Mouse (Mus musculus) CH12.LX (cell line): Measurements from ENCODE around the gene Pebp1. TPM values are rescaled to one million over a fixed set of nuclear protein-coding genes. Genes with fewer than 3 reads are reported as not detected.

ENCODE experiments used
- DNase-seq: peaks from one replicate; pipeline ENCODE4 v3.0.0-alpha.2; 2013; ENCODE audit errors: extremely low read depth
- H3K27ac ChIP-seq: 2 replicates; pipeline ENCODE4 v1.5.1; 2012; ENCODE audit warnings: low read depth, mild to moderate bottlenecking, control low read depth, moderate library complexity; ENCODE audit not compliant: insufficient read depth
- H3K27me3 ChIP-seq: replicated peaks from 2 replicates; pipeline ENCODE3; 2012; ENCODE audit warnings: inconsistent platforms
- H3K36me3 ChIP-seq, 2 experiments: replicated peaks in 1 of 2; 2 replicates each; pipeline versions ENCODE3 to v1.6.1; 2012; ENCODE audit warnings: inconsistent platforms in 1 of 2, low read length in 1 of 2, mild to moderate bottlenecking in 1 of 2, mixed read lengths in 1 of 2, moderate library complexity in 1 of 2; ENCODE audit not compliant: control insufficient read depth in 1 of 2, insufficient read depth in 1 of 2
- H3K4me1 ChIP-seq, 2 experiments: 2 replicates each; pipeline ENCODE4 v1.6.1; 2012; ENCODE audit warnings: inconsistent platforms in 1 of 2, moderate library complexity in 1 of 2; ENCODE audit not compliant: insufficient read depth in 2 of 2, control insufficient read depth in 1 of 2
- H3K4me2 ChIP-seq: 2 replicates; pipeline ENCODE4 v1.6.1; 2012; ENCODE audit warnings: low read depth, mild to moderate bottlenecking, control low read depth; ENCODE audit not compliant: poor library complexity, insufficient read depth, severe bottlenecking
- H3K4me3 ChIP-seq, 3 experiments: fragments of 150-350 bp in 1 of 3; sonication (generic) in 1 of 3; replicated peaks in 1 of 3; 2 replicates each; pipeline versions ENCODE3 to v1.5.1; 2011 to 2012; ENCODE audit warnings: low read depth in 2 of 3, low read length in 2 of 3, mild to moderate bottlenecking in 2 of 3, moderate library complexity in 2 of 3, control low read depth in 1 of 3, improper control_type of control experiment in 1 of 3, inconsistent platforms in 1 of 3, mixed read lengths in 1 of 3; ENCODE audit not compliant: poor library complexity in 1 of 3
- H3K79me2 ChIP-seq: replicated peaks from 2 replicates; pipeline ENCODE4 v1.6.1; 2012; ENCODE audit warnings: mild to moderate bottlenecking, moderate library complexity; ENCODE audit not compliant: control insufficient read depth, poor library complexity, insufficient read depth, severe bottlenecking; ENCODE audit errors: extremely low read depth
- H3K9ac ChIP-seq: 2 replicates; pipeline ENCODE4 v1.6.1; 2012; ENCODE audit warnings: low read depth, mild to moderate bottlenecking, control low read depth, moderate library complexity; ENCODE audit not compliant: insufficient read depth
- H3K9me3 ChIP-seq: replicated peaks from 2 replicates; pipeline ENCODE3; 2012; ENCODE audit warnings: low read length, inconsistent platforms, mixed read lengths
- BHLHE40 ChIP-seq: IDR thresholded peaks from 2 replicates; pipeline ENCODE4 v1.6.1; 2011; ENCODE audit warnings: mild to moderate bottlenecking, low read depth, low read length, improper control_type of control experiment
- CHD2 ChIP-seq: IDR thresholded peaks from 2 replicates; pipeline ENCODE4 v1.6.1; 2011; ENCODE audit warnings: low read length, improper control_type of control experiment
- CTCF ChIP-seq, 2 experiments: IDR thresholded peaks in 1 of 2; conservative IDR thresholded peaks in 1 of 2; 2 replicates each; pipeline ENCODE4 v1.5.1; 2011 to 2012; ENCODE audit warnings: low read depth in 2 of 2, low read length in 2 of 2, improper control_type of control experiment in 1 of 2, inconsistent platforms in 1 of 2, mild to moderate bottlenecking in 1 of 2, moderate library complexity in 1 of 2
- E2F4 ChIP-seq: IDR thresholded peaks from 2 replicates; pipeline ENCODE4 v1.6.1; 2011; ENCODE audit warnings: low read depth, low read length, improper control_type of control experiment; ENCODE audit not compliant: insufficient replicate concordance
- ELF1 ChIP-seq: IDR thresholded peaks from 2 replicates; pipeline ENCODE4 v1.6.1; 2014; ENCODE audit warnings: low read depth, mild to moderate bottlenecking, inconsistent platforms, low read length, improper control_type of control experiment
- ETS1 ChIP-seq: conservative IDR thresholded peaks from 2 replicates; pipeline ENCODE4 v1.6.1; 2012; ENCODE audit warnings: low read depth, mild to moderate bottlenecking, inconsistent platforms, low read length, improper control_type of control experiment, moderate library complexity
- GABPA ChIP-seq: IDR thresholded peaks from 2 replicates; pipeline ENCODE4 v1.6.1; 2012; ENCODE audit warnings: low read depth, low read length, improper control_type of control experiment, inconsistent platforms; ENCODE audit not compliant: insufficient replicate concordance
- HCFC1 ChIP-seq: IDR thresholded peaks from 2 replicates; pipeline ENCODE4 v1.6.1; 2012; ENCODE audit warnings: low read depth, mild to moderate bottlenecking, inconsistent platforms, low read length, improper control_type of control experiment
- JUN ChIP-seq: IDR thresholded peaks from 2 replicates; pipeline ENCODE4 v1.6.1; 2011; ENCODE audit warnings: low read depth, mild to moderate bottlenecking, low read length, improper control_type of control experiment, moderate library complexity; ENCODE audit not compliant: insufficient read depth
- KAT2A ChIP-seq: IDR thresholded peaks from 2 replicates; pipeline ENCODE4 v1.6.1; 2012; ENCODE audit warnings: low read length, improper control_type of control experiment, inconsistent platforms; ENCODE audit not compliant: insufficient replicate concordance
- MAFK ChIP-seq: IDR thresholded peaks from 2 replicates; pipeline ENCODE4 v1.6.1; 2011; ENCODE audit warnings: low read length, improper control_type of control experiment; ENCODE audit not compliant: insufficient replicate concordance
- MAZ ChIP-seq: IDR thresholded peaks from 2 replicates; pipeline ENCODE4 v1.6.1; 2012; ENCODE audit warnings: low read depth, mild to moderate bottlenecking, inconsistent platforms, low read length, improper control_type of control experiment, moderate library complexity
- MEF2A ChIP-seq: IDR thresholded peaks from 2 replicates; pipeline ENCODE4 v1.6.1; 2014; ENCODE audit warnings: low read depth, mild to moderate bottlenecking, inconsistent platforms, low read length, improper control_type of control experiment, borderline replicate concordance
- MYC ChIP-seq: IDR thresholded peaks from 2 replicates; pipeline ENCODE4 v1.6.1; 2011; ENCODE audit warnings: low read depth, mild to moderate bottlenecking, improper control_type of control experiment, low read length
- POLR2A ChIP-seq: IDR thresholded peaks from 2 replicates; pipeline ENCODE4 v1.6.1; 2011; ENCODE audit warnings: low read depth, mild to moderate bottlenecking, improper control_type of control experiment, low read length
- RAD21 ChIP-seq: IDR thresholded peaks from 2 replicates; pipeline ENCODE4 v1.6.1; 2011; ENCODE audit warnings: low read depth, mild to moderate bottlenecking, low read length, improper control_type of control experiment, moderate library complexity
- SMC3 ChIP-seq: IDR thresholded peaks from 2 replicates; pipeline ENCODE4 v1.6.1; 2011; ENCODE audit warnings: low read depth, low read length, improper control_type of control experiment
- TBP ChIP-seq: conservative IDR thresholded peaks from 2 replicates; pipeline ENCODE4 v1.6.1; 2011; ENCODE audit warnings: low read depth, low read length, improper control_type of control experiment
- TCF12 ChIP-seq: IDR thresholded peaks from 2 replicates; pipeline ENCODE4 v1.6.1; 2014; ENCODE audit warnings: low read depth, mild to moderate bottlenecking, inconsistent platforms, low read length, improper control_type of control experiment
- UBTF ChIP-seq: IDR thresholded peaks from 2 replicates; pipeline ENCODE4 v1.6.1; 2012; ENCODE audit warnings: low read depth, mild to moderate bottlenecking, inconsistent platforms, low read length, improper control_type of control experiment, moderate library complexity
- USF1 ChIP-seq: IDR thresholded peaks from 2 replicates; pipeline ENCODE4 v1.6.1; 2014; ENCODE audit warnings: low read depth, mild to moderate bottlenecking, inconsistent platforms, low read length, improper control_type of control experiment
- ZC3H11A ChIP-seq: IDR thresholded peaks from 2 replicates; pipeline ENCODE4 v1.6.1; 2012; ENCODE audit warnings: low read depth, mild to moderate bottlenecking, inconsistent platforms, low read length, improper control_type of control experiment
- ZKSCAN1 ChIP-seq: IDR thresholded peaks from 2 replicates; pipeline ENCODE4 v1.6.1; 2012; ENCODE audit warnings: low read depth, inconsistent platforms, low read length, improper control_type of control experiment, borderline replicate concordance
- ZNF384 ChIP-seq: IDR thresholded peaks from 2 replicates; pipeline ENCODE4 v1.6.1; 2012; ENCODE audit warnings: low read depth, low read length, improper control_type of control experiment, inconsistent platforms
- dilution Hi-C: fragments of 300-500 bp; cut with MboI; formaldehyde crosslinking; loops from 2 replicates; pipeline ENCODE4 v1.14.3; 2020; ENCODE audit warnings: low sequenced_read_pairs; ENCODE audit not compliant: extremely low pct_unique_long_range_greater_than_20kb, extremely low pct_ligation_motif_present
- in situ Hi-C: fragments of 300-500 bp; cut with MboI; formaldehyde crosslinking; loops from 3 replicates; pipeline ENCODE4 v1.14.3; 2019; ENCODE audit warnings: low sequenced_read_pairs, low pct_ligation_motif_present, low pct_unique_long_range_greater_than_20kb, mixed read lengths
- polyA plus RNA-seq: library from polyadenylated mRNA; unstranded; fragments of >175 nt; gene quantifications from 2 replicates; pipeline ENCODE4 v1.2.1, GENCODE M21; 2012; ENCODE audit warnings: low read depth; ENCODE audit not compliant: insufficient read length
- total RNA-seq, 2 experiments: library from RNA; depleted of rRNA; stranded (reverse); fragments of 300-350 nt in 1 of 2; fragments of >200 nt in 1 of 2; gene quantifications; 2 replicates each; pipeline ENCODE4 v1.2.3; 2012 to 2014

Pebp1 gene
- total and polyA plus RNA-seq, 3 experiments, result 393 to 710 (median 585) TPM

DNA sequence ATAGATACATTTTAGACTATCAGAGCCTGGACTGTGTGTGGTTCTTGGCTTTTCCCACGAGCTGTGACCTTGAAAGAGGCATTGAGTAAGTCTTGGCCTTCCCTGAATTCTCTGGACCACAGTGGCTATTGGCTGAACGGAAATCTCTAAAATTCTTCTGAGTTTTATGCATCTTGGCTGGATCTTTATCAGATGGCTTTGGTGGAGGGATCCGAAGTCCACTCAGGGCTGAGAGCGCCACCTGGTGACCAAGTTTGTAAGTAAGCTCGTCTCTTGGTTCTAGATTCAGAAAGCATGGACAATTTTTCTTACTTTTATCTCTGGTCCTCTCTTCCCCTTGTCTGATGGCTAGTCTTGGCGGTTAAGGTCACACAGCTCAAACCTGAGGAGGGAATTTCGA lies 17.5 kb upstream of the Pebp1 start:
- H3K79me2 ChIP-seq, result no peaks in the 10 kb centered on the region
- peak; percentile 70 for DNase-seq
- no peak overlapping the region for H3K27ac ChIP-seq
- in situ Hi-C loops (loop anchor here (5.0 kb wide), 1 partner anchor 187 kb away; no protein-coding TSS in a partner anchor), dilution Hi-C loops (no loop called here)
- no peak overlapping the region for H3K4me3 ChIP-seq
- no peak overlapping the region for H3K4me2 ChIP-seq
- H3K9ac ChIP-seq, result no peak overlapping the region
- TF ChIP-seq CTCF (conservative IDR thresholded peaks at IDR 0.05 in 1 of 2, IDR thresholded peaks at IDR 0.05 in 1 of 2; ENCODE audit: low read depth in 2 of 2, low read length in 2 of 2) (peak in 1 of 2 experiments; percentile 74; a peak in 2 of 4 replicates), SMC3 (peak; percentile 64), ELF1 (no peak), MYC (peak; percentile 47; the same call in 1 of the 2 replicates), RAD21 (peak; percentile 75)
- no peaks in the 10 kb centered on the region for H3K36me3 ChIP-seq
- H3K4me1 ChIP-seq, result no peaks in the 10 kb centered on the region
- peaks cover 6% of the 10 kb centered on the region for H3K9me3 ChIP-seq
- H3K27me3 ChIP-seq, result no peaks in the 10 kb centered on the region

DNA sequence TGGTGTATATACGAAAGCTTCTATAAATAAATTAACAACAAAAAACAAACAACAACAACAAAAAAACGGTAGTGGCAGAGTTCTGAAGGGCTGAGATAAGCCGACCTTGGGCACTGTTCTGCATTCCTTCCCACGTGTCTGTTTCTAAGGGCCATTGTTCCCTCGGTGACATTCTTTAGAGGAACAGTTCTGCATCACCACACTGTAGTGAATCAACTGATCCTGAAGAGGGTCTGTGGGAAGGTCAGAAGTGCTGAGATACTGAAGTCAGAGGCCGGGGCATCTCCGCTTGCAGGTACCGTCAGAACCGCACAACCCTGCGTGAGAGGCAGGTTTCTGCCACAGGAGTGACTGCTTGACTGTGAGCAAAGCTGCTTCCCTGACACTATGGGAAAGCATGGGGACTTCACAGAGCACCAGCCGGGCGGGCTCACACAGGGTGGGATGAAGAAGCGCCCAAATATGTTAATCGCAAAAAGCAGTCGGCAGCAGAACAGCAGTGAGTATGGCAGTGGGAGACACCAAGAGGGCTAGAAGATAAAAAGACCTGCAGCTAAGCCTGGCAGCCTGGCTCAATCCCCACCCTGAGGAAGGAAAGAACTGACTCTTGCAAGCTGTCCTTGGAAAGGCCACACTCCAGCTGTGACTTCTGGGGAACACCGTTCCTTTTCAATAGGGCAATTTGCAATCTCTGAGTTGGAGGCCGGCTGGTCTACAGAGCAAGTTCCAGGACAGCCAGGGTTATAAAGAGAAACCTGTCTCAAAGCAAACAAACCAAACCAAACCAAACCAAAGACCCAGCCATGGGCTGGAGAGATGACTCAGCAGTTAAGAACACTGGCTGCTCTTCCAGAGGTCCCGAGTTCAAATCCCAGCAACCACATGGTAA lies 16.5 kb upstream of the Pebp1 start:
- no peak overlapping the region for H3K9ac ChIP-seq
- dilution Hi-C loops, result no loop called here
- no peak for TF ChIP-seq MAFK
- no peak for TF ChIP-seq TCF12
- TF ChIP-seq POLR2A, result no peak
- no peak for TF ChIP-seq KAT2A
- TF ChIP-seq, all 38 proteins: peak for 0
- Histone ChIP-seq H3K4me3 (no peak overlapping the region), H3K27me3 (no peaks in the 10 kb centered on the region), H3K27ac (no peak overlapping the region), H3K4me2 (no peak overlapping the region), H3K79me2 (no peaks in the 10 kb centered on the region), H3K4me1 (no peaks in the 10 kb centered on the region), H3K36me3 (no peaks in the 10 kb centered on the region), H3K9me3 (peaks cover 6% of the 10 kb centered on the region)
- no peak for DNase-seq
- in situ Hi-C loops, result no loop called here

DNA sequence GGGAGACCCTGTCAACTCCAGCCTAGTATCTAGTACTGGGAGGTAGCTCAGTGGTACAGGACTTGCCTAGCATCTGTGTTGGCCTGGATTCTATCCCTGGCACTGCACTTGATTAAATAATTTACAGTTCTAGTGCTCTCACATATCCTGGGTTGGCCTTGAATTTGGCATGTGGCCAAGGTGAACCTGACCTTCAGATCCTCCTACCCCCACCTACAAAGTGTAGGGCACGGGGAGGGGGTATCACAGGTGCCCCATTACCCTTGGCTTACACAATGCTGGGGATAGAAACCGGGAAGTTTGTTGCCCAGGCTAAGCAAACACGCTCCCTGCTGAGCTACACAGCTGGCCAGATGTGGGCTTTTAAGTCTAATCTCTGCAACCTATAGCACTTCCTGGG lies 15.5 kb upstream of the Pebp1 start:
- in situ Hi-C loops, result no loop called here
- H3K27me3 ChIP-seq, result no peaks in the 10 kb centered on the region

More for the DNA sequence above, 15.5 kb upstream of the Pebp1 start:
- no peak overlapping the region for H3K4me2 ChIP-seq
- H3K9me3 ChIP-seq, result peaks cover 6% of the 10 kb centered on the region
- TF ChIP-seq BHLHE40 (no peak), ZNF384 (no peak), TCF12 (no peak), ELF1 (no peak), ZC3H11A (no peak), JUN (no peak), USF1 (no peak), CTCF (conservative IDR thresholded peaks at IDR 0.05 in 1 of 2, IDR thresholded peaks at IDR 0.05 in 1 of 2; ENCODE audit: low read depth in 2 of 2, low read length in 2 of 2) (no peak), KAT2A (no peak), MYC (no peak), GABPA (no peak), MAZ (no peak), UBTF (no peak), ZKSCAN1 (no peak), MEF2A (no peak), HCFC1 (no peak), ETS1 (no peak), E2F4 (no peak), TBP (no peak), CHD2 (no peak)
- no peaks in the 10 kb centered on the region for H3K4me1 ChIP-seq
- H3K79me2 ChIP-seq, result no peaks in the 10 kb centered on the region
- H3K4me3 ChIP-seq, result no peak overlapping the region
- dilution Hi-C loops, result no loop called here
- no peak for DNase-seq
- no peak overlapping the region for H3K27ac ChIP-seq
- H3K36me3 ChIP-seq, result no peaks in the 10 kb centered on the region
- no peak overlapping the region for H3K9ac ChIP-seq
